Mouse (Mus musculus) heart, postnatal 36 days (tissue): ENCODE results near the gene Col24a1. TPM values are rescaled to one million over a fixed set of nuclear protein-coding genes. Genes with fewer than 3 reads are reported as not detected.

Experiments used
- DNase-seq, 2 experiments: peaks; one replicate each; pipeline ENCODE4 v3.0.0; 2021 to 2022
- intact Hi-C: fragments of 180-260 bp; cut with DNase I; formaldehyde crosslinking; loops from one replicate; pipeline ENCODE4 v1.15.1; 2025
- total RNA-seq, 2 experiments: library from RNA; stranded (reverse); gene quantifications; 2 replicates each; pipeline ENCODE4 v1.2.3; 2021

Col24a1 gene
- total RNA-seq, 2 experiments from 2014 or later = 0.08 to 0.14 TPM

DNA sequence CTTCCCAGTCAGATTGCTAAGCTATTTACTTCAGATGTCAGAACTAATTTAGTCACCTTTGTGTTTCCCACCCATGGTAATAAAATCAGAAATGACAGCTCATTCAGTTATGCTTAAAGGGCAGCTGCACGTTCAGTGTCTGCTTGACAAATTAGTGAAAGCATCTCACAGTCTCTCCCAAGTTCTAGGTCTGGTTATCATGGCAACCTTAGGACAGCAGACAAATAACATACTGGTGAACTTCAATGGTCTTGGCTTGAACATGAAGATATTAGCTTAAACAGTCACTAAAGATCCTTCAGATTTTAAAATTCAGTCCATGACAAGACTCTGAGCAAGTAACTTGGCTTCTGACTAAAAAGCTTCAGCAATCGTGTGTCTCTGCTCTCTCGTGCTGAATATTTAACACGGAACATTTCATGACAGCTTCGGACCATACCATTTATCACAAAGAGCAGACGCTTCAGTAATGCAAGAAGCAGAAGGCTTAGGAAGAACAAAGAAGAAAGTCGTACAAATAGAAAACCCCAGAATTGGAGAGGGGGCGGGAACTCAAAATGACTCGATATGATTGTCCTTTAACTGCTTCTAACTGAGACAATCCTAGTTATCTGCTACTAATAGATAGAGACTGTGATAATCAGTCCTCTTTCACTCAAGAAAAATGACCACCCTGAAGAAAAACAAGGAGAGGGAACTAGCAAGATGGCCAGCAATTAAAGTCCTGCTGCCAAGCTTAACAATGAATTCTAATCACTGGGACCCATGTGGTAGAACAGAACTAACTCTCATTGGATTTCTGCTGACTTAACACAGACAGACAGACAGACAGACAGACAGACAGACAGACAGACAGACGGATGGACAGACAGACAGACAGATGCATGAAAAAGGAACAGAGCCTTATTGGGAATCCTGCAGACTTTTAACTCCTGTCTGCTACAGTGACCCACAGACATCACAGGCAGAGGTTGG, 256.5 kb downstream of the Col24a1 start:
- DNase-seq = no peak
- intact Hi-C loops = no loop called here

DNA sequence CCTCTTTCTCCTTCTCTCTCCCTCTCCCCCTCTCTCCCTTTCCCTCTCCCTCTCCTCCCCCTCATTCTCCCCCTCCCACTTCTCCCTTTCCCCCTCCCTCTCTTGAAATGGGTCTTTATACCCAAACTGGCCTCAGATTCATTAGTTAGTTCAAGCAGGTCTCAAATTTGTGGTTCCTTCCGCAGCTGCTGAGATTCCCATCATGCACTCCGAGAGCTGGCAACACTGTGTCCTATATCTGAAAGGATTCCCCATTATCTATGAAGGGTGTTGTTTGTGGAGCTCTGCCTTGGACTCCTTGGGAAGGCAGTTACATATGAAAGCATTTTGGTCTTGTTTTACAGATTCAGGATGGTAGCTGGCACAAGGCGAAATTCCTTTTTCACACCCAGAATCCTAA, 257.9 kb downstream of the Col24a1 start:
- intact Hi-C loops = no loop called here
- no peak for DNase-seq

DNA sequence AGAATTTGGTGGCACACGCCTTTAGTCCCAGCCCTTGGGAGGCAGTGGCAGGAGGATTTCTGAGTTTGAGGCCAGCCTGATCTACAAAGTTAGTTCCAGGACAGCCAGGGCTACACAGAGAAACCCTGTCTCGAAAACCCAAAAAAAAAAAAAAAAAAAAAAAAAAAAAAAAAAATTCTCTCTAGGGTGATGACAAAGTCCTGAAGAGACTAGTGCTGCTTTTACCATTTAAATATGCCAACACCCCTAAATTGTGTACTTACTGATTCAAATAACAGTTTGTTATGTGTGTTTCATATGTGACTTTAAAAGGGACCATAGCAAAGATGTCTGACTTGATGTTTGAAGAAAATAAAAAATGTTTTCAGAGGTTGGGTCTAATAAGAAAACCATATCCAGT, 262.1 kb downstream of the Col24a1 start:
- no peak for DNase-seq
- intact Hi-C loops = no loop called here

DNA sequence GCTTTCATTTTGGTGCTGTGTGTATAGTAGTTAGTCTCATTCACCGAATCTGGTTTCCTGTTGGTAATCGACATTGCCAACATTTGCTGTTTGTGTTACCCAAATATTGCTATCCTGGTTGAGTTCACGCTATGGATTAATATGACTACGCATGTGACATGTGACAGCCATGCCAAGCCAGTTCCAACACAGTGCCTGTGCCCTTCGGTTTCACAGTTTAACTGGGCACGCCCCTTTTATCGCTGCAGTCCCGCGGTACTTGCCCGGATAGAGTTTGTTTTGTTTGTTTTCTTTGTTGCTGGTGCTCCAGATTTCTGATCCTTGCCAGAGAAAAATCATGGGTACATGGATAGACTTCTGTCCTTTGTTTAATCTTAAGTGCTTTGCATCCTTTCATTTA, 263.9 kb downstream of the Col24a1 start:
- intact Hi-C loops = no loop called here
- DNase-seq = no peak

DNA sequence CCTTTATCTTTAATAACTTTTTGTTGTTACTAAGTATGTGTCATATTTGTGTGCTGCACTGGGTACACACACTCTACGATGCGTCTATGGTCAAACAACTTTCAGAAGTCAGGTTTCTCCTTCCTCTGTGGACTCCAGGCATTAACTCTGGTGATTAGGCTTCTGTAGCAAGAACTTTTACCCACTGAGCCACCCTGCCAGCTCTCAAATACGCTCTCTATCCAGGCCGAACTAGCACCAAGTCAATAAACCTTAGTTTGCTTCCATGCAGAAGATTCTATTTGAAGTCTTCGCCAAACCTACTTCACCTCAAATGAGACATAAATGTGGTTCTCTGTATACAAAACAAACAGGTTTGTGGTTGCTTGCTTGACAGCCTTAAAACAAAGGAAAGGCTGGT, 267.4 kb downstream of the Col24a1 start:
- intact Hi-C loops = no loop called here

DNA sequence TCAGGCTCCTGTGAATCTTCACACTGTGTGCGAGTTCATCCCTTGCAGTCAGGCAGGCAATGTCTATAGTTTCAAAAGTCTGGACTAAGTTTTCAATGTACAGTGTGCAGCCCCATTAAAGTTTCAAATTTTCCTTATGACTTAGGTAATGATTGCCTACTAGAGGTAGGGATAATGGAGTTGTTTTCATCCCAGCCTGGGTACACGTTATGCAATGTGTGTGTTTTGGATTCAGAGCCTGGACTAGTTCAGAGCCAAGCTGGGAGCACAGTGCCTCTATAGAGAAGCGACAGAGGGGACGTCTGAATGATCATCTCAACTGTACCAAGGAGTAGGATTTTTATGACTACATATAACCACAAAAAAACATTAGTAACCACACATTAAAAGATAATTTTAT, 267.8 kb downstream of the Col24a1 start:
- intact Hi-C loops = no loop called here
- no peak for DNase-seq

More for the DNA sequence above, 267.4 kb downstream of the Col24a1 start:
- no peak for DNase-seq

DNA sequence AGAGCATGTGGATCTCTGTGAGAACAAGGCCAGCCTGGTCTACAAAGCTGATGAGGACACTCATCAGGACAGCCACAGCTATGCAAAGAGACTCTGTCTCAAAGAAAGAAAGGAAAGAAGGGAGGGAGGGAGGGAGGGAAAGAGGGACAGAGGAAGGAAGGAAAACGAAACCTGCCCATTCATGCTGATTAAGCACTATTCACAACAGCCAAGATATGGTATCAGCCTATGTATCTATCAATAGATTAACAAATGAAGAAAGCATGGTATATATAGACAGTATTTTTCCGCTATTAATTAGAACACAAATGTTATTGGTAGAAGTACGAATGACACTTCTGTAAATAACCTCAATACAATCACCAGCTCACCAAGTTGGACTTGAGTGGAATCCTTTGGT, 282.2 kb downstream of the Col24a1 start:
- intact Hi-C loops = no loop called here

DNA sequence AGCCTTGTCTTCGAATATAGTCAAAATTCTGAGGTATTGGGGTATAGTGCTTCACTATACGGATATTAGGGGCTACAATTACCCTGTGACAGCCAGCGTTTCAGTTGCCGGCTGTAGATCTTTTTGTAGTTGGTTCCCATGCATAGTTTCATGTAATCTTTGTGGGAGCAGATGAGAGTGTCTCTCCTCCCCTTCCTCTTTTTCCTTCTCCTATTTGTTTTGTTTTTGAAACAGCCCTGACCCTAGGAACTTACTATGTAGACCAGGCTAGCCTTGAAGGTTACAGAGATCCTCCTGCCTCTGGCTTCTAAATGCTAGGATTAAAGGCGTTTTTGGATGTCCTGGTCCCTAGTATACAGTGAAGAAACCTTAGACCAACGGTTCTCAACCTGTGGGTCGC, 283.1 kb downstream of the Col24a1 start:
- DNase-seq = no peak

More for the DNA sequence above, 282.2 kb downstream of the Col24a1 start:
- no peak for DNase-seq

DNA sequence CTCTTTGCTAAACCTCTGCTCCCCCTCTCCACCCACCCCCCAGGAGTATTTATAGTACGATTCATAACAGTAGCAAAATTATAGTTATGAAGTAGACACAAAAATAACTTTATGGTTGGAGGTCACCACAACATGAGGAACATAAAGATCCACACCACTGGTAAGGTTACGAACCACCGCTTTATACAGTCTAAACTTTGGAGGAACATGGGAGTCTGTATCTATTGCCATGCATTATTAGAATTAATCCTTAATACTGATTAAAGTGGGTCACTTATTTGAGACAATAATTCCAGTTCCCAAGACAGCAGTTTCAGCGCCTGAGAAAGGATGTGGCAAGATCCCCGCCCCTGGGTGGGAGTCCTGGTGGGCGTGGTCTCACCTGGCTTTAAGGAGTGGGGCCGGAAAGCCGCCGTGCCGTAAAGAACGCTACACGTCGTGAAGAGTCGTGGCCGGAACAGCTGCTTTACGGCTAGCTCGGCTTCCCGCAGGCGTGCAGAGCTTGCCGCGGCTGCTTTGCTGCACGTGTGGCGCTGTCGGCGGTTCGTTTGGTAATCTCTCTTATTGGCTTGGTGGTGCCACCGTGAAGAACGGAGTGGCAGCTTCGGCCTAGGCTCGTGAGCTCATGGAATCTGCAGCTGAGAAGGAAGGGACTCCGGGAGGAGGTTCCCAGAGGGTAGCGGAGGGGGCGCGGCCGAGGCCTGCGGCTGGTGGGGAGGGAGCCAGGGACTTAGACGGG, 283.6 kb downstream of the Col24a1 start, which contains the start of gene Znhit6:
Gene Znhit6 (plus strand): TSS at position 463 of the 739 bp plus-strand sequence.
- DNase-seq = peak; percentile 87 to 91
- intact Hi-C loops = loop anchor here (5.0 kb wide), 1 partner anchor 346 kb away; the partner anchor contains the start of gene Bcl10

More for the DNA sequence above, 283.1 kb downstream of the Col24a1 start:
- intact Hi-C loops = loop anchor here (5.0 kb wide), 1 partner anchor 347 kb away; the partner anchor contains the start of gene Bcl10

DNA sequence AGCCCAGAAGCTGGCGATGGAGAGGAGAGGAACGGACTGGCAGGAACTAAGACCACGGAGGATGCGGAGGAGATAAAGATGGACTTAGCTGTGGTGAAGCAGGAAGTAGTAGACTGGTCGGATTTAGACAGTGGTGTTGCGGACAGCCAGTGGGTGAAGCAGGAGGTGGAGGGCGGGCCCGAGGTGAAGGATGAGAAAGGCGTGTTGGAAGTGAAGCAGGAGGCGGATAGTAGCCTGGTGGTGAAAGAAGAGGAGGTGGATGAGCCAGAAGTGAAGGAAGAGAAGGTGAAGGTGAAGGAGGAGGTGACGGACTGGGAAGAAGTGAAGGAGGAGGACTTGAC, 284.2 kb downstream of the Col24a1 start:
- intact Hi-C loops = loop anchor here (5.0 kb wide), 1 partner anchor 346 kb away; the partner anchor contains the start of gene Bcl10

DNA sequence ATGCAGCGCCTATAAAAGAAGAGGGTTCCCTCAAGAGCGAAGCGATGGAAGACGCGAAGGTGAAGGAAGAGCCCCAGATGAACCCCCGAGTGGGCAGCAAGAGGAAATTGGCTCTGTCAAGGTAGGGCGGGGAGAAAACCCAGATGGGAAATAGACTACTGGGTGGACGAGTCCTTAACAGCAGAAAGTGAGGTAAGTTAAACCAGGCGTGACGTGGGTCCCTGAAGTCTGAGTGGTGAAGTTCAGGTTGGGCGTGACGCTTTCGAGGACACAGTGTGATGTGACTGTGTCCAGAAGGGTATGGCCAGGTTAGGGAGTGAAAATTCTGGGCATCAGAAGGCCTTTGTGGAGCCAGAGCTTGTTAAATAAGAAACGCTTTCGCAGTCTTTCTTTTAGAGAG, 284.6 kb downstream of the Col24a1 start:
- DNase-seq = no peak
- intact Hi-C loops = loop anchor here (5.0 kb wide), 1 partner anchor 345 kb away; the partner anchor contains the start of gene Bcl10

More for the DNA sequence above, 284.2 kb downstream of the Col24a1 start:
- no peak for DNase-seq

DNA sequence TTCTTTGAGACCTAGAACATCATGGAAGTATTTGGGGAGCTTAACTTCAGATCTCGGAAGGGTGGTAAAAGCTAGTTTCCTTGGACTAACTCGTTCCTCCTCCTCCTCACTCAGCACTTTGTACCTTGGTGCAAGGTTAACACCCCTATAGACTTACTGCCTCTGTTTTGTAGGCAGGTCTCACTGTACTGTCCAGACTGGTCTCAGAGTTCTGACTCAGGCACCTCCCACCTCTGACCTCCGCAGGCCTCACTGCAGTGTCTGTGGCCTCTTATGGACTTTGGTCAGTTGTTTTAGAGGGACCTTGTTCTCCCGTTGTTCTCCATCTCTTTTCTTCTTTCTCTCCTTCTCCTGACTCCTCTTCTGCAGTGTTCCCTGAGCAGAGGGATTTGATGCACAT, 290.8 kb downstream of the Col24a1 start:
- intact Hi-C loops = loop anchor here (2.0 kb wide), 1 partner anchor 66 kb away; the partner anchor contains the start of gene Ccn1
- DNase-seq = no peak

DNA sequence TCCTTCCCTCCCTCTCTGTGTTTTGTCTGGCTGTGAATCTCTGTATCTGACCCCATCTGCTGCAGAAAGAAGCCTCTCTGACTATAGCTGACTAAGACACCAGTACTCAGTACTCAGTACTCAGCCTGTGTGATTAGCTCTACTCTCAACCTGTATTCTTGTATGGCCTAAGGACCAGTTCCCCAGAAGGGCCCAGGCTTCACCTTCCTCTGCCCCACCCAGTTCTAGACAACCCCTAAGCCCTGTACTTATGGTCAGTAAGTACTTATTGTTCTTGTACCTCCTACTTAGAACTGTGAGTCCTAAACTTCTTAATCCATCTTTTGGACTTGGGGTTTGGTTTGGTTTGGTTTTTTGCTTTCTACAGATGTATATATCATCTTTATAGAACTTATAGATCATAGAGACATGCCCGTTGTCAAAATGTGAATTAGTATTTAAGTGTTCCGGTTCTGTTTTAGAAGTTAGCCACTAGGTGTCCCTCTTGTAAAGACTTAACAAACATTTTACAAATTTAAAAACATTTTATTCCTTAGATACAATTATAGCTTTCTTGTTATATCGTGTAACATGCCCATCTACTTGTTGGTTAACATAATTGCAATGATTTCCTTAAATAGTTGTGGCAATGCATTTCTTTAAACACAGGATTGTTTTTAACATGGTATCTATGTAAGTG, 291.4 kb downstream of the Col24a1 start:
- no peak for DNase-seq
- intact Hi-C loops = loop anchor here (2.0 kb wide), 2 partner anchors 65 to 145 kb away; partner anchors contain the start of gene Ccn1

DNA sequence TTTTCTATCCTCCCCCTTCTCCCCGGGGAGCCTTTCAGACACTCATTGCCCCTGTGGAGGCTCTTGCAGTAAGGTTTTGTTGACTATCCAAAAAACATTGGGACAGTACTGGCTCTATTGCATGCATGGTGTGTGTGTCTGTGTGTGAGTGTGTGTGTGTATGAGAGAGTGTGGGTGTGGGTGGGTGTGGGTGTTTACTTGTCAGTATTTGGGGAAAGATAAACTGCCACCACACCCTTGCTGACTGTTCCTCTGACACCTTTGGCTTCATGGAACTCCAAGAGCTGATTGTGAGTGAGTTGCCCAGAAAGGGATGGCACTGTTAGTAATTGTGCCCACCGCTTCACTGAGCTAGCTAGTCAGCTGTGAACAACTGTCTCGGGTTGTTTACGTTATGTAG, 298.3 kb downstream of the Col24a1 start:
- intact Hi-C loops = no loop called here
- DNase-seq = no peak

DNA sequence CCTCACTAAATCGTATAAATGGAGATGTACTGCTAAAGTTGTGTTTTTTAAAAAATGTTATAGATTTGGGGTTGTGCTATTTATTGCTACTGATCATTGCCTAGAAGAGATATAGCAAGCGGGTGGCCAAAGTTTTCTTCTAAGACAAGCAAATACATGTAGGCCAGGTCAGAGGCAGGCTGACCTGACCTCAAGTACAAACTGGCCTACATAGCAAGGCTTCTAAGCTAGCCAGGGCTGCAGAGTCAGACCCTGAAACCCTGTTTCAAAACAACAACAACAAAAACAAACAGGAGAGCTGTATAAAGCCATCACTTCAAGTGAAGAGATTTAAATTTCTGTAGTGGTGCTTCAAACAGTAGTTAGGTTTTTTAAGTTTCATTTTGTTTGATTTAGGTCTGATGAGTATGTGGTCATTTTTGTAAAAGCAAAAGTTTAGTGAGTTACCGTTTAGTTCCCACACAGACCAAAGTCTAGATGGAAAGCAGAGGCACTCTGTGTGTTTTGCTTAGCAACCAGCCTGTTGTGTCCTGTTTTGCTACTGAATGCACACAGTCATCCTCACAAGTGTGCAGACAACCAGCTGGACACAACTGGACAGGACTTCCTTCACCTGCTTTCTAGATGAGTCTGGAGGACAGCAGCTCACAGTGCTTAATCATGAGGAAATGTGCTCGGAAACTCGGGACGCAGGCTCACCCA, 299.7 kb downstream of the Col24a1 start:
- no peak for DNase-seq

DNA sequence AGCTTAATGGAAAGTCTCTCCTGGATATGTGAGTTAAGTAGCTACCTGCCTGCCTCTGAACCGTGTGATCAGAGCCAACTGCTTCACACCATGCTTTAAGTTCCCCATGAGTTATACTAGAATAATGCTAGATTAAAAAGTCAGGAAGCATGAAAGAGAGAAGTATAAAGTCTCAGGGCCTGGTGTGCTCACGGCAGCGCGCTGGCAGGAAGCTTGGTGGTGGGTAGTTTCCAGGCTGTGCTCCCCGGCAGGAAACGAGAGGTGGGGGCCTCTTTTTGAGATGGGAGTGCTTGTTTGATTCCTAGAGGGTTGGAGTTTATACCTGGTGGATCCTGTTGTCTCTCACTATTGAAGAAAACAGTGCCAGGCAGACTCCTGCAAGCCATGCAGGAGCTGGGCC, 303.1 kb downstream of the Col24a1 start:
- DNase-seq = no peak
- intact Hi-C loops = no loop called here

More for the DNA sequence above, 299.7 kb downstream of the Col24a1 start:
- intact Hi-C loops = no loop called here

DNA sequence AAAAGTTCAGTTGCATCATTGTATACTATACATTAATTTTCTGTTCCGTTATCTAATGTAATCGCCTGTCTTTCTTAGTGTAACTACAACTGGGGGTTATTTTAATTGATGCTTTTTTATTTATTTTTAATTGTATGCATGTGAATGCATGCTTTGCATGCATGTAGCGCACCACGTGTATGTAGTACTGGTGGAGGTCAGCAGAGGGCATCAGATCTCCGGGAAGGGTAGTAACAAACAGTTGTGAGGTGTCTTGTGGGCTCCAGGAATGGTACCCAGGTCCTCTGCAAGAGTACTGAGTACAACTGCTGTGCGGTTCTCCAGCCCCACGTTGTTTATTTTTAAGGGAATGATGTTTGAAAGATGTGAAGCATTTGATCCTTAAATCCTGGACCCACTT, 306.8 kb downstream of the Col24a1 start:
- intact Hi-C loops = no loop called here
- no peak for DNase-seq

DNA sequence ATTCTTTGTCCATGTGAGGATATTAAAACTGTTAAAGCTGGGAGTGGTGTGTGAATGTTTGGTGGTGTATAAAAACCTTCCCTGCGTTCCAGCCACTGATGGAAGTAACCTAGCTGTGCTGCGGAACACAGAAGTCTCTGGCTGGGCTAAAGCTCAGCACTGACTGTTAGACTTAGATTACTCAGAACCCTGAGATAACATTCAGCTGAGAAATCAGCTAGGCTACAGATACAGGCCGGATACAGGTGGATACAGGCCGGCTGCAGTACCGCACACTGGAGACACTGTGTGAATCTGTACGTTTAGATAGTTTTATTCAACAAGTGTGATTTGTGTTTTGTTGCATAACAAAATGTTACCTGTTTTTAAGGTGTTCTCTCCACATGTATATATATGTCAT, 308.5 kb downstream of the Col24a1 start:
- intact Hi-C loops = no loop called here
- DNase-seq = no peak

DNA sequence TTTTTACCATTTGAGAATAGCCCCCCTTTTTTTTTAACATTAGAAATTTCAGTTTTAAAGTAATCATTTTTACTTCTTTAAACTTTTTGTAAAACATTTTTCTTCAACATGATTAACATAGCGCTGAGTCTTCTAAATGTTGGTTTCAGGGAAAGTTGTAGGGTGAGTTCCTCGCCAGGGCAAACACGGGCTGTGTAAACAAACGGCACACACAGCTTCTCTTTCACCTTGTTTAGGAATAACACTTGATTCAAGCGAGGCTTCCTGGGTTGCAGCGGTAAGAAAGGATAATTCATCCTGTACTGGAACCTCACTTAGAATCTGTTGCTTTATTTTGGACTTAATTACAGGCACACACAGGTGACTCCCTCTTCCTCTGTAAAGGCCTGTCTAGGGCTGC, 309.1 kb downstream of the Col24a1 start:
- DNase-seq = no peak

More for the DNA sequence above, 309.1 kb downstream of the Col24a1 start:
- intact Hi-C loops = no loop called here
